Mouse (Mus musculus) stomach, postnatal 0 days (tissue): Measurements from ENCODE around the gene Hpd.

Experiments used
- CTCF ChIP-seq: IDR thresholded peaks from 2 replicates; pipeline ENCODE4 v1.5.1; 2016; ENCODE audit warnings: antibody characterized with exemption, low read depth, mild to moderate bottlenecking, moderate library complexity
- EP300 ChIP-seq: optimal IDR thresholded peaks from 2 replicates; pipeline ENCODE3; 2016; ENCODE audit warnings: antibody characterized with exemption

- no peak for TF ChIP-seq EP300
- TF ChIP-seq CTCF: no peak
Measured at GRCm38 (mm10) chr5:123187306-123187705, 4.8 kb upstream of the Hpd start.
